ENCODE assay signal across 8 mouse cellular contexts in genomic region chr17:46265918-46266618, GRCm38 (mm10). TPM values are rescaled to one million over a fixed set of nuclear protein-coding genes. Genes with fewer than 3 reads are reported as not detected.
DNase-seq lines count a peak whose midpoint lies in the region; ATAC-seq lines count a peak whose summit lies in the region.

No protein-coding gene starts in this region.

- peaks cover 33% of the 10 kb centered on the region for H3K4me1 ChIP-seq in intestine, embryonic 15.5 days (replicated peaks)
- H3K4me1 ChIP-seq in midbrain, embryonic 10.5 days: peaks cover 4% of the 10 kb centered on the region; the same call in 1 of the 2 replicates

- H3K4me3 ChIP-seq in intestine, embryonic 15.5 days (replicated peaks): no peak overlapping the region
- H3K4me3 ChIP-seq in midbrain, embryonic 10.5 days: no peak overlapping the region

- H3K4me2 ChIP-seq in intestine, embryonic 15.5 days (replicated peaks): no peak overlapping the region

- intact Hi-C loops in left cerebral cortex, postnatal 25 days (cut with DNase I): loop anchor here (1.0 to 5.0 kb wide), 2 partner anchors 32 to 126 kb away; no protein-coding TSS in a partner anchor

- peaks cover 34% of the 10 kb centered on the region for H3K36me3 ChIP-seq in intestine, embryonic 15.5 days
- H3K36me3 ChIP-seq in midbrain, embryonic 10.5 days: peaks cover 100% of the 10 kb centered on the region

- H3K9ac ChIP-seq in intestine, embryonic 15.5 days: no peak overlapping the region

- DNase-seq in adrenal gland, adult (ENCODE audit: inconsistent age in 2 of 2, low spot score in 1 of 2): peak; percentile 82 to 93
- no peak for DNase-seq in adrenal gland, adult 8-10 months
- peak; percentile 90 for DNase-seq in cerebellum, postnatal 36 days
- peak; percentile 81 for DNase-seq in gastrocnemius, adult 18-20 months (ENCODE audit: low spot score)
- DNase-seq in left cerebral cortex, postnatal 25 days (ENCODE audit: low spot score in 2 of 2): peak; percentile 82 to 90
- DNase-seq in midbrain, embryonic 10.5 days (ENCODE audit: low spot score): peak; percentile 75
- peak; percentile 49 for DNase-seq in spleen, adult 12 weeks (ENCODE audit: low spot score)

- H3K27ac ChIP-seq in intestine, embryonic 15.5 days: no peak overlapping the region
- no peak overlapping the region for H3K27ac ChIP-seq in midbrain, embryonic 10.5 days (replicated peaks)

- peak; percentile 32 for ATAC-seq in intestine, embryonic 15.5 days

- H3K9me3 ChIP-seq in intestine, embryonic 15.5 days: no peaks in the 10 kb centered on the region
- H3K9me3 ChIP-seq in midbrain, embryonic 10.5 days (replicated peaks): no peaks in the 10 kb centered on the region

- 21% methylated on average over 14 of the region's 14 CpGs for WGBS in intestine, embryonic 15.5 days
- 31% methylated on average over 14 of the region's 14 CpGs for WGBS in midbrain, embryonic 10.5 days

- no peaks in the 10 kb centered on the region for H3K27me3 ChIP-seq in intestine, embryonic 15.5 days (replicated peaks)
- no peaks in the 10 kb centered on the region for H3K27me3 ChIP-seq in midbrain, embryonic 10.5 days (ENCODE audit: low read depth, poor library complexity, severe bottlenecking)

RNA-seq across cellular contexts. Expression of gene Lrrc73, which starts 12.7 kb away (rescaled TPM):
- 1 to 10 TPM; 4.1 to 7.5 (median 6.0) TPM for total RNA-seq in adrenal gland, adult 8-10 months (2022)
- under 1 TPM; 0.14 to 0.21 TPM for total RNA-seq in gastrocnemius, adult 18-20 months (2021)
- 0.46 and 0.69 TPM in 2 replicates for polyA plus RNA-seq in intestine, embryonic 15.5 days (2015; fragmentation: Nextera tagmentation; extraction: Ambion mirVana)
- 10 to 100 TPM; 72.9 to 79.7 TPM for total RNA-seq in left cerebral cortex, postnatal 25 days (2021)
- polyA plus RNA-seq in midbrain, embryonic 10.5 days (2016; fragmentation: Nextera tagmentation; extraction: Ambion mirVana): 1.6 and 1.9 TPM in 2 replicates

RNA-seq across cellular contexts. Expression of gene Tjap1, which starts 16.8 kb away (rescaled TPM):
- total RNA-seq in adrenal gland, adult 8-10 months (2022): 10 to 100 TPM; 49.3 to 72.6 (median 54.6) TPM
- total RNA-seq in gastrocnemius, adult 18-20 months (2021): 10 to 100 TPM; 32.1 to 48.1 TPM
- polyA plus RNA-seq in intestine, embryonic 15.5 days (2015; fragmentation: Nextera tagmentation; extraction: Ambion mirVana): 28.6 and 29.6 TPM in 2 replicates
- total RNA-seq in left cerebral cortex, postnatal 25 days (2021): 10 to 100 TPM; 43.9 to 44.9 TPM
- 65.8 and 68.2 TPM in 2 replicates for polyA plus RNA-seq in midbrain, embryonic 10.5 days (2016; fragmentation: Nextera tagmentation; extraction: Ambion mirVana)

RNA-seq across cellular contexts. Expression of gene Yipf3, which starts 18.2 kb away (rescaled TPM):
- 100 to 1,000 TPM; 157 to 205 (median 185) TPM for total RNA-seq in adrenal gland, adult 8-10 months (2022)
- total RNA-seq in gastrocnemius, adult 18-20 months (2021): 10 to 100 TPM; 46.7 to 60.1 TPM
- 86.8 and 111 TPM in 2 replicates for polyA plus RNA-seq in intestine, embryonic 15.5 days (2015; fragmentation: Nextera tagmentation; extraction: Ambion mirVana)
- 10 to 100 TPM; 95.5 to 95.9 TPM for total RNA-seq in left cerebral cortex, postnatal 25 days (2021)
- polyA plus RNA-seq in midbrain, embryonic 10.5 days (2016; fragmentation: Nextera tagmentation; extraction: Ambion mirVana): 71.5 and 75.0 TPM in 2 replicates

RNA-seq across cellular contexts. Expression of gene Polr1c, which starts 18.2 kb away (rescaled TPM):
- total RNA-seq in adrenal gland, adult 8-10 months (2022): 100 to 1,000 TPM in 2 of 4 experiments, 10 to 100 TPM in 2; 83.8 to 116 (median 104) TPM
- 10 to 100 TPM; 15.0 to 15.1 TPM for total RNA-seq in gastrocnemius, adult 18-20 months (2021)
- polyA plus RNA-seq in intestine, embryonic 15.5 days (2015; fragmentation: Nextera tagmentation; extraction: Ambion mirVana): 75.3 and 75.8 TPM in 2 replicates
- total RNA-seq in left cerebral cortex, postnatal 25 days (2021): 10 to 100 TPM; 33.9 to 35.5 TPM
- polyA plus RNA-seq in midbrain, embryonic 10.5 days (2016; fragmentation: Nextera tagmentation; extraction: Ambion mirVana): 131 and 138 TPM in 2 replicates

RNA-seq across cellular contexts. Expression of gene Dlk2, which starts 31.2 kb away (rescaled TPM):
- under 1 TPM in 3 of 4 experiments, not detected in 1; 0.25 to 0.56 (median 0.38) TPM for total RNA-seq in adrenal gland, adult 8-10 months (2022)
- total RNA-seq in gastrocnemius, adult 18-20 months (2021): not detected
- polyA plus RNA-seq in intestine, embryonic 15.5 days (2015; fragmentation: Nextera tagmentation; extraction: Ambion mirVana): 0.64 and 0.77 TPM in 2 replicates
- total RNA-seq in left cerebral cortex, postnatal 25 days (2021): 10 to 100 TPM; 57.3 to 61.6 TPM
- 0.68 and 0.78 TPM in 2 replicates for polyA plus RNA-seq in midbrain, embryonic 10.5 days (2016; fragmentation: Nextera tagmentation; extraction: Ambion mirVana)

Comparison
In these comparisons a context has a peak if more than half of its experiments do, and no peak if none do; other contexts are left out.
1. RNA of gene Lrrc73, which starts 12.7 kb away (total RNA-seq): 72.9 to 79.7 TPM in left cerebral cortex, postnatal 25 days; 4.1 to 7.5 TPM in adrenal gland, adult 8-10 months and 0.14 to 0.21 TPM in gastrocnemius, adult 18-20 months; every median in the first group is over 4 times any median in the second.